Mouse (Mus musculus): ENCODE data around the gene Cwc15. TPM values are rescaled to one million over a fixed set of nuclear protein-coding genes. Genes with fewer than 3 reads are reported as not detected.

Gene Cwc15
- polyA plus RNA-seq (2012; rRNA removed): 108 and 121 TPM in 2 replicates

GRCm38 (mm10) chr9:14500023-14500915 lies at the start of gene Cwc15, which contains the start of gene Kdm4d:
Gene Cwc15, plus strand, starts transcription at chr9:14500617.
Gene Kdm4d, minus strand, starts transcription at chr9:14500482.

Other genes starting within 250 kb of the Cwc15 start
- gene Sesn3, start 225.6 kb upstream of the Cwc15 start, polyA plus RNA-seq (2012; rRNA removed): 17.9 and 22.1 TPM in 2 replicates
- 8.4 and 11.4 TPM in 2 replicates for gene Endod1, start 119.1 kb upstream of the Cwc15 start, polyA plus RNA-seq (2012; rRNA removed)
- 0.27 and 0.31 TPM in 2 replicates for gene Kdm4d, start 135 bp upstream of the Cwc15 start, polyA plus RNA-seq (2012; rRNA removed)
- gene Amotl1, start 144.4 kb downstream of the Cwc15 start, polyA plus RNA-seq (2012; rRNA removed): 20.0 and 25.2 TPM in 2 replicates
- gene Piwil4, start 240.1 kb downstream of the Cwc15 start, polyA plus RNA-seq (2012; rRNA removed): 0.26 and 0.28 TPM in 2 replicates

Data from central nervous system, embryonic 14 days (tissue).